Mouse (Mus musculus) CH12.LX (cell line): Measurements from ENCODE around the gene Lrrc26. TPM values are rescaled to one million over a fixed set of nuclear protein-coding genes. Genes with fewer than 3 reads are reported as not detected.

Experiments
- DNase-seq: peaks from one replicate; pipeline ENCODE4 v3.0.0-alpha.2; 2013; ENCODE audit errors: extremely low read depth
- H3K27ac ChIP-seq: 2 replicates; pipeline ENCODE4 v1.5.1; 2012; ENCODE audit warnings: low read depth, mild to moderate bottlenecking, control low read depth, moderate library complexity; ENCODE audit not compliant: insufficient read depth
- H3K27me3 ChIP-seq: replicated peaks from 2 replicates; pipeline ENCODE3; 2012; ENCODE audit warnings: inconsistent platforms
- H3K36me3 ChIP-seq, 2 experiments: replicated peaks in 1 of 2; 2 replicates each; pipeline versions ENCODE3 to v1.6.1; 2012; ENCODE audit warnings: inconsistent platforms in 1 of 2, low read length in 1 of 2, mild to moderate bottlenecking in 1 of 2, mixed read lengths in 1 of 2, moderate library complexity in 1 of 2; ENCODE audit not compliant: control insufficient read depth in 1 of 2, insufficient read depth in 1 of 2
- H3K4me1 ChIP-seq, 2 experiments: 2 replicates each; pipeline ENCODE4 v1.6.1; 2012; ENCODE audit warnings: inconsistent platforms in 1 of 2, moderate library complexity in 1 of 2; ENCODE audit not compliant: insufficient read depth in 2 of 2, control insufficient read depth in 1 of 2
- H3K4me2 ChIP-seq: 2 replicates; pipeline ENCODE4 v1.6.1; 2012; ENCODE audit warnings: low read depth, mild to moderate bottlenecking, control low read depth; ENCODE audit not compliant: poor library complexity, insufficient read depth, severe bottlenecking
- H3K4me3 ChIP-seq, 3 experiments: fragments of 150-350 bp in 1 of 3; sonication (generic) in 1 of 3; replicated peaks in 1 of 3; 2 replicates each; pipeline versions ENCODE3 to v1.5.1; 2011 to 2012; ENCODE audit warnings: low read depth in 2 of 3, low read length in 2 of 3, mild to moderate bottlenecking in 2 of 3, moderate library complexity in 2 of 3, control low read depth in 1 of 3, improper control_type of control experiment in 1 of 3, inconsistent platforms in 1 of 3, mixed read lengths in 1 of 3; ENCODE audit not compliant: poor library complexity in 1 of 3
- H3K79me2 ChIP-seq: replicated peaks from 2 replicates; pipeline ENCODE4 v1.6.1; 2012; ENCODE audit warnings: mild to moderate bottlenecking, moderate library complexity; ENCODE audit not compliant: control insufficient read depth, poor library complexity, insufficient read depth, severe bottlenecking; ENCODE audit errors: extremely low read depth
- H3K9ac ChIP-seq: 2 replicates; pipeline ENCODE4 v1.6.1; 2012; ENCODE audit warnings: low read depth, mild to moderate bottlenecking, control low read depth, moderate library complexity; ENCODE audit not compliant: insufficient read depth
- H3K9me3 ChIP-seq: replicated peaks from 2 replicates; pipeline ENCODE3; 2012; ENCODE audit warnings: low read length, inconsistent platforms, mixed read lengths
- CHD1 ChIP-seq: IDR thresholded peaks from 2 replicates; pipeline ENCODE4 v1.6.1; 2012; ENCODE audit warnings: low read depth, low read length, improper control_type of control experiment, inconsistent platforms
- CTCF ChIP-seq, 2 experiments: IDR thresholded peaks in 1 of 2; conservative IDR thresholded peaks in 1 of 2; 2 replicates each; pipeline ENCODE4 v1.5.1; 2011 to 2012; ENCODE audit warnings: low read depth in 2 of 2, low read length in 2 of 2, improper control_type of control experiment in 1 of 2, inconsistent platforms in 1 of 2, mild to moderate bottlenecking in 1 of 2, moderate library complexity in 1 of 2
- E2F4 ChIP-seq: IDR thresholded peaks from 2 replicates; pipeline ENCODE4 v1.6.1; 2011; ENCODE audit warnings: low read depth, low read length, improper control_type of control experiment; ENCODE audit not compliant: insufficient replicate concordance
- GABPA ChIP-seq: IDR thresholded peaks from 2 replicates; pipeline ENCODE4 v1.6.1; 2012; ENCODE audit warnings: low read depth, low read length, improper control_type of control experiment, inconsistent platforms; ENCODE audit not compliant: insufficient replicate concordance
- HCFC1 ChIP-seq: IDR thresholded peaks from 2 replicates; pipeline ENCODE4 v1.6.1; 2012; ENCODE audit warnings: low read depth, mild to moderate bottlenecking, inconsistent platforms, low read length, improper control_type of control experiment
- IRF4 ChIP-seq: IDR thresholded peaks from 2 replicates; pipeline ENCODE4 v1.6.1; 2014; ENCODE audit warnings: low read depth, mild to moderate bottlenecking, inconsistent platforms, low read length, improper control_type of control experiment
- MAZ ChIP-seq: IDR thresholded peaks from 2 replicates; pipeline ENCODE4 v1.6.1; 2012; ENCODE audit warnings: low read depth, mild to moderate bottlenecking, inconsistent platforms, low read length, improper control_type of control experiment, moderate library complexity
- MEF2A ChIP-seq: IDR thresholded peaks from 2 replicates; pipeline ENCODE4 v1.6.1; 2014; ENCODE audit warnings: low read depth, mild to moderate bottlenecking, inconsistent platforms, low read length, improper control_type of control experiment, borderline replicate concordance
- MYC ChIP-seq: IDR thresholded peaks from 2 replicates; pipeline ENCODE4 v1.6.1; 2011; ENCODE audit warnings: low read depth, mild to moderate bottlenecking, improper control_type of control experiment, low read length
- POLR2A ChIP-seq: IDR thresholded peaks from 2 replicates; pipeline ENCODE4 v1.6.1; 2011; ENCODE audit warnings: low read depth, mild to moderate bottlenecking, improper control_type of control experiment, low read length
- RAD21 ChIP-seq: IDR thresholded peaks from 2 replicates; pipeline ENCODE4 v1.6.1; 2011; ENCODE audit warnings: low read depth, mild to moderate bottlenecking, low read length, improper control_type of control experiment, moderate library complexity
- RCOR1 ChIP-seq: conservative IDR thresholded peaks from 2 replicates; pipeline ENCODE4 v1.6.1; 2012; ENCODE audit warnings: low read depth, mild to moderate bottlenecking, inconsistent platforms, low read length, improper control_type of control experiment
- SIN3A ChIP-seq: IDR thresholded peaks from 2 replicates; pipeline ENCODE4 v1.6.1; 2012; ENCODE audit warnings: low read length, improper control_type of control experiment, inconsistent platforms
- SMC3 ChIP-seq: IDR thresholded peaks from 2 replicates; pipeline ENCODE4 v1.6.1; 2011; ENCODE audit warnings: low read depth, low read length, improper control_type of control experiment
- TBP ChIP-seq: conservative IDR thresholded peaks from 2 replicates; pipeline ENCODE4 v1.6.1; 2011; ENCODE audit warnings: low read depth, low read length, improper control_type of control experiment
- TCF12 ChIP-seq: IDR thresholded peaks from 2 replicates; pipeline ENCODE4 v1.6.1; 2014; ENCODE audit warnings: low read depth, mild to moderate bottlenecking, inconsistent platforms, low read length, improper control_type of control experiment
- UBTF ChIP-seq: IDR thresholded peaks from 2 replicates; pipeline ENCODE4 v1.6.1; 2012; ENCODE audit warnings: low read depth, mild to moderate bottlenecking, inconsistent platforms, low read length, improper control_type of control experiment, moderate library complexity
- ZKSCAN1 ChIP-seq: IDR thresholded peaks from 2 replicates; pipeline ENCODE4 v1.6.1; 2012; ENCODE audit warnings: low read depth, inconsistent platforms, low read length, improper control_type of control experiment, borderline replicate concordance
- dilution Hi-C: fragments of 300-500 bp; cut with MboI; formaldehyde crosslinking; loops from 2 replicates; pipeline ENCODE4 v1.14.3; 2020; ENCODE audit warnings: low sequenced_read_pairs; ENCODE audit not compliant: extremely low pct_unique_long_range_greater_than_20kb, extremely low pct_ligation_motif_present
- in situ Hi-C: fragments of 300-500 bp; cut with MboI; formaldehyde crosslinking; loops from 3 replicates; pipeline ENCODE4 v1.14.3; 2019; ENCODE audit warnings: low sequenced_read_pairs, low pct_ligation_motif_present, low pct_unique_long_range_greater_than_20kb, mixed read lengths
- polyA plus RNA-seq: library from polyadenylated mRNA; unstranded; fragments of >175 nt; gene quantifications from 2 replicates; pipeline ENCODE4 v1.2.1, GENCODE M21; 2012; ENCODE audit warnings: low read depth; ENCODE audit not compliant: insufficient read length
- total RNA-seq, 2 experiments: library from RNA; depleted of rRNA; stranded (reverse); fragments of 300-350 nt in 1 of 2; fragments of >200 nt in 1 of 2; gene quantifications; 2 replicates each; pipeline ENCODE4 v1.2.3; 2012 to 2014

The Lrrc26 gene
- total and polyA plus RNA-seq, 3 experiments = not detected

GRCm38 (mm10) chr2:25292054-25292544 lies 2.4 kb downstream of the Lrrc26 start:
- dilution Hi-C loops (no loop called here), in situ Hi-C loops (no loop called here)
- peak; percentile 13 for DNase-seq
- H3K4me3 ChIP-seq = no peak overlapping the region
- H3K9me3 ChIP-seq = no peaks in the 10 kb centered on the region
- H3K4me2 ChIP-seq = peak overlapping the region; percentile 78
- no peak overlapping the region for H3K27ac ChIP-seq
- peaks cover 2 to 4% of the 10 kb centered on the region in 2 experiments; a peak in 3 of 4 replicates for H3K4me1 ChIP-seq
- TF ChIP-seq GABPA (no peak), MAZ (no peak), RAD21 (no peak), TCF12 (no peak), POLR2A (no peak), HCFC1 (no peak), SMC3 (no peak), MEF2A (no peak), ZKSCAN1 (no peak), TBP (no peak), MYC (no peak), IRF4 (no peak)
- peaks cover 64% of the 10 kb centered on the region for H3K27me3 ChIP-seq
- H3K36me3 ChIP-seq = peaks cover 0 to 2% of the 10 kb centered on the region in 2 experiments
- H3K79me2 ChIP-seq = no peaks in the 10 kb centered on the region
- H3K9ac ChIP-seq = no peak overlapping the region

- H3K36me3 ChIP-seq = no peaks in the 10 kb centered on the region
- H3K4me1 ChIP-seq = peaks cover 2 to 4% of the 10 kb centered on the region in 2 experiments; a peak in 3 of 4 replicates
- DNase-seq = peak; percentile 65
- H3K4me2 ChIP-seq = peak overlapping the region; percentile 78
- TF ChIP-seq RCOR1 (no peak), UBTF (0 out of 2 replicates have a peak, but pooled peaks have one; percentile 19), E2F4 (no peak), CHD1 (no peak), SIN3A (peak; percentile 45; the same call in 1 of the 2 replicates), CTCF (conservative IDR thresholded peaks at IDR 0.05 in 1 of 2, IDR thresholded peaks at IDR 0.05 in 1 of 2; ENCODE audit: low read depth in 2 of 2, low read length in 2 of 2) (peak; percentile 45 to 79), RAD21 (peak; percentile 34), SMC3 (peak; percentile 78)
- in situ Hi-C loops = no loop called here
- no peak overlapping the region for H3K27ac ChIP-seq
- H3K9me3 ChIP-seq = no peaks in the 10 kb centered on the region
- H3K79me2 ChIP-seq = no peaks in the 10 kb centered on the region
- peaks cover 72% of the 10 kb centered on the region for H3K27me3 ChIP-seq
- no peak overlapping the region for H3K9ac ChIP-seq
- no peak overlapping the region for H3K4me3 ChIP-seq
- dilution Hi-C loops = no loop called here
These were observed 3.1 kb downstream of the Lrrc26 start for GRCm38 (mm10) chr2:25292856-25293255.
